Mouse (Mus musculus) adrenal gland, postnatal 36 days (tissue): ENCODE data around the gene Smyd3. TPM values are rescaled to one million over a fixed set of nuclear protein-coding genes. Genes with fewer than 3 reads are reported as not detected.

Source experiments
- DNase-seq, 2 experiments: peaks; one replicate each; pipeline ENCODE4 v3.0.0; 2021; ENCODE audit warnings: mixed read lengths in 1 of 2
- total RNA-seq, 2 experiments: library from RNA; stranded (reverse); gene quantifications; 2 replicates each; pipeline ENCODE4 v1.2.3; 2021

Gene Smyd3
- total RNA-seq, 2 experiments from 2014 or later = 5.1 to 7.7 TPM

- no peak for DNase-seq
These were observed 453.1 kb downstream of the Smyd3 start for GRCm38 (mm10) chr1:179064601-179065293.

- DNase-seq = peak; percentile 83 to 90
These were observed 456.1 kb downstream of the Smyd3 start for GRCm38 (mm10) chr1:179061759-179062168.

GRCm38 (mm10) chr1:179061053-179061452 is 456.8 kb downstream of the Smyd3 start:
- DNase-seq = no peak

- DNase-seq = no peak
These were observed 457.5 kb downstream of the Smyd3 start for GRCm38 (mm10) chr1:179060113-179060955.

- no peak for DNase-seq
These were observed 458.3 kb downstream of the Smyd3 start for GRCm38 (mm10) chr1:179059286-179060112.

- no peak for DNase-seq
These were observed 459.2 kb downstream of the Smyd3 start for GRCm38 (mm10) chr1:179058675-179059074.

- DNase-seq = no peak
These were observed 462.1 kb downstream of the Smyd3 start for GRCm38 (mm10) chr1:179055760-179056159.

GRCm38 (mm10) chr1:179054385-179055116 is 463.3 kb downstream of the Smyd3 start:
- no peak for DNase-seq

- no peak for DNase-seq
These were observed 465.2 kb downstream of the Smyd3 start for GRCm38 (mm10) chr1:179052545-179053180.

- DNase-seq = no peak
These were observed 469.8 kb downstream of the Smyd3 start for GRCm38 (mm10) chr1:179047931-179048596.

GRCm38 (mm10) chr1:179045856-179046714 is 471.8 kb downstream of the Smyd3 start:
- no peak for DNase-seq

- DNase-seq = no peak
These were observed 473.7 kb downstream of the Smyd3 start for GRCm38 (mm10) chr1:179044165-179044564.

GRCm38 (mm10) chr1:179043644-179044043 is 474.2 kb downstream of the Smyd3 start:
- DNase-seq = no peak

GRCm38 (mm10) chr1:179041905-179042337 is 475.9 kb downstream of the Smyd3 start:
- peak; percentile 78 for DNase-seq

GRCm38 (mm10) chr1:179041231-179041904 is 476.5 kb downstream of the Smyd3 start:
- DNase-seq = peak in 1 of 2 experiments; percentile 21

GRCm38 (mm10) chr1:179038801-179039200 is 479.0 kb downstream of the Smyd3 start:
- no peak for DNase-seq

GRCm38 (mm10) chr1:179032947-179033346 is 484.9 kb downstream of the Smyd3 start:
- DNase-seq = no peak

GRCm38 (mm10) chr1:179031581-179031980 is 486.3 kb downstream of the Smyd3 start:
- no peak for DNase-seq

GRCm38 (mm10) chr1:179026614-179027013 is 491.2 kb downstream of the Smyd3 start:
- DNase-seq = no peak
